Mouse (Mus musculus): ENCODE results near the gene Mblac2.
A peak's percentile ranks its signal among the peaks of the same experiment; 100 is the strongest.

- TF ChIP-seq MYOD1 (IDR thresholded peaks at IDR 0.05; ENCODE audit: control insufficient read depth in 1 of 3, insufficient read length in 2 of 3, low read depth in 2 of 3): peak in 2 of 3 experiments; percentile 74 to 83
- TF ChIP-seq POLR2AphosphoS2 (IDR thresholded peaks at IDR 0.05; ENCODE audit: insufficient read length, low read depth): peak; percentile 50
- peak; percentile 69 for TF ChIP-seq POLR2A (IDR thresholded peaks at IDR 0.05; ENCODE audit: insufficient read length, low read depth)
- no peak for TF ChIP-seq TCF3 (IDR thresholded peaks at IDR 0.05; ENCODE audit: insufficient read length, low read depth)
- no peak for TF ChIP-seq E2F4 (IDR thresholded peaks at IDR 0.05; ENCODE audit: insufficient read depth)
- no peak for TF ChIP-seq MAX (IDR thresholded peaks at IDR 0.05; ENCODE audit: low read depth)
- TF ChIP-seq USF1 (IDR thresholded peaks at IDR 0.05; ENCODE audit: low read depth): no peak
- no peak for TF ChIP-seq TCF12 (IDR thresholded peaks at IDR 0.05; ENCODE audit: insufficient read depth, poor library complexity, severe bottlenecking)
- TF ChIP-seq SRF (IDR thresholded peaks at IDR 0.05; ENCODE audit: control insufficient read depth, insufficient read length, low read depth): peak; percentile 76
- TF ChIP-seq CEBPB (IDR thresholded peaks at IDR 0.05; ENCODE audit: insufficient read depth, poor library complexity, severe bottlenecking): no peak
- no peak for TF ChIP-seq REST (IDR thresholded peaks at IDR 0.05; ENCODE audit: insufficient read depth, insufficient read length)
Observed at GRCm38 (mm10) chr13:81710775-81711545, at the start of gene Mblac2, which contains the start of gene Polr3g.
